Mouse (Mus musculus): ENCODE results near the gene Twist2.

GRCm38 (mm10) chr1:91880899-91881298, 79.6 kb downstream of the Twist2 start:
- no peak for TF ChIP-seq POLR2A (IDR thresholded peaks at IDR 0.05; ENCODE audit: control insufficient read depth, extremely low read depth, insufficient read depth, low read length, poor library complexity)
- TF ChIP-seq CTCF (IDR thresholded peaks at IDR 0.05; ENCODE audit: borderline replicate concordance, control insufficient read depth, extremely low read depth, insufficient read depth, low read length, poor library complexity) = no peak
